Mouse (Mus musculus): Measurements from ENCODE around the gene Opa1. TPM values are rescaled to one million over a fixed set of nuclear protein-coding genes. Genes with fewer than 3 reads are reported as not detected.
A peak's percentile ranks its signal among the peaks of the same experiment; 100 is the strongest.

The Opa1 gene
- polyA plus RNA-seq, 1 experiment: 49.9 TPM

DNA sequence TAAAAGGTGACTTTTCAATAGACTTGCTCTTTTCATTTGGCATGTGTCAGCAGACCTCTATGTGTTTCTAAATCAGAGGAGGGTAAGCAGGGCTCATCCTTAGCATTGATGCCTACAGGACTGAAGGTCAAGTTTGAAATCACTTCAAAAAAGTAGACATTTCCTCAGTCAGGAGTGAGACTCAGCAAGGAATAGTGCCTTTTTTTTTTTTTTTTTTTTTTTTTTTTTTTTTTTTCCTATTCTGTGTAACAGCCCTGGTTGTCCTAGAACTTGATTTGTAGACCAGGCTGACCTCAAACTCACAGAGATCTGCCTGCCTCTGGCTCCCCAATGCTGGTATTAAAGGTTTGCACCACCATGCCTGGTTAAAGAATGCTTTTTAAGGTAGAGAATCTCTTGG, 67.1 kb downstream of the Opa1 start:
- no peak for DNase-seq (ENCODE audit: extremely low spot score in 1 of 2, low spot score in 1 of 2)

- no peak for DNase-seq (ENCODE audit: extremely low spot score in 1 of 2, low spot score in 1 of 2)
These were observed 77.2 kb downstream of the Opa1 start for GRCm38 (mm10) chr16:29656187-29656825.

- peak in 1 of 2 experiments; percentile 44 for DNase-seq (ENCODE audit: extremely low spot score in 1 of 2, low spot score in 1 of 2)
These were observed 77.8 kb downstream of the Opa1 start for GRCm38 (mm10) chr16:29656901-29657300.

- DNase-seq (ENCODE audit: extremely low spot score in 1 of 2, low spot score in 1 of 2): peak in 1 of 2 experiments; percentile 22
These were observed 78.8 kb downstream of the Opa1 start for GRCm38 (mm10) chr16:29657650-29658548.

- no peak for DNase-seq (ENCODE audit: extremely low spot score in 1 of 2, low spot score in 1 of 2)
These were observed 80.1 kb downstream of the Opa1 start for GRCm38 (mm10) chr16:29659101-29659810.

- DNase-seq (ENCODE audit: extremely low spot score in 1 of 2, low spot score in 1 of 2): no peak
These were observed 84.1 kb downstream of the Opa1 start for GRCm38 (mm10) chr16:29663042-29663758.

DNA sequence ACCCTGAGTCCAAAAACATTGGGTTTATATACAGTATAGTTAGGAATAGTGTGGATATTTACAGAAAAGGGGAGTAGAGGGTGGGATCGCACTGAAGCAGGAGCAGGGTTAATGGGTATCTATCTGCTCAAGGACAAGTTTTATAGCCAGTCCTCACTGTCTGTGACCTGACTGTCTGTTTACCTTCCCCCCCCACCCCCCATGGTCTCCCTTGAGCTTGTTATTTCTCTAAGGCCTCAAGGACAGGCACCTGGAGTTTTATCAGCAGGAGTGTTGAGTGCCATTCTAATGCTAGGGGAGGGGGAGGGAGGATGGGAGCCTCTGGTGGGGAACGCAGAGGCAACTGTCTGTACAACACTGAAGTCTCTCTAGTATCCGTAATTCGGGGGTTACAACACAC, 85.3 kb downstream of the Opa1 start:
- no peak for DNase-seq (ENCODE audit: extremely low spot score in 1 of 2, low spot score in 1 of 2)

- DNase-seq (ENCODE audit: extremely low spot score in 1 of 2, low spot score in 1 of 2): no peak
These were observed 88.0 kb downstream of the Opa1 start for GRCm38 (mm10) chr16:29666991-29667701.

- no peak for DNase-seq (ENCODE audit: extremely low spot score in 1 of 2, low spot score in 1 of 2)
These were observed 88.5 kb downstream of the Opa1 start for GRCm38 (mm10) chr16:29667702-29668061.

DNA sequence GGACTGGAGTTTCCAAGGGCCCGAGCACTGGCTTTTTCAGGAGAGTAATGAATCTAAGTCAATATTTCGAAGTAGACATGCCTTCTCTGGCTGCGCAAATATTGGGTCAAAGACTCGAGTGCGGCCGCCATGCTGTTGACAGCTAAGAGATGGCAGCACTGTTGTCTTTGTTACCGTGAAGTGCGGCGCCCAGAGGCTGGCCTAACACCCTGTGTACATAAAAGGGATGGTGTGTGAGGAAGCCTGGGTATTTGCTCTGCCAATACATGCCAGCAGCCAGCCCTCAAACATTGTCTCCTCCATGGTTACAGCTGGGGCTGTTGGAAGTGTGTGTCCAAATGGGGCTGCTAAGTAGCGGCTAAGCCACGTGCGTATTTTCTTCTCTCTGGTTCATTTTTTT, 89.3 kb downstream of the Opa1 start:
- DNase-seq (ENCODE audit: extremely low spot score in 1 of 2, low spot score in 1 of 2): no peak

- DNase-seq (ENCODE audit: extremely low spot score in 1 of 2, low spot score in 1 of 2): no peak
These were observed 91.7 kb downstream of the Opa1 start for GRCm38 (mm10) chr16:29670806-29671205.

GRCm38 (mm10) chr16:29673230-29673629, 94.1 kb downstream of the Opa1 start:
- no peak for DNase-seq (ENCODE audit: extremely low spot score in 1 of 2, low spot score in 1 of 2)

DNA sequence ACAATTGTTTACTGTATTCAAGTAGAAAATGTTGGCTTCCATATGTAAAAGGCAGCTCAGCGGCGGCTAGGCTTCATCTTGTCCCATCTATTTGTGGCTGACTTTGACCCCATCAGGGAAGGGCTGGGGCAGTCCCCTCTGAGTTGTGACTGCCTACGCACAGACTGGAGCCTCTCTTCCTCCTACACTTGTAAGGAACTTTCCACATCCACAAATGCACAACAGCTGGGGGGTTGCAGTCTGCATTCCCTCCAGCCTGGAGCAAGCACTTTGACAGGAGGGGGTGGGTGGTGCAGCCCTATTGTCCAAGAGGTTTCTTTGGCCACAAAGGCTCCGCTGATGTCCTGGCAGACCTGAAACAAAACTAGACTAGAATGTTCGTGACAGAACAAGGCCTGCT, 100.5 kb downstream of the Opa1 start:
- no peak for DNase-seq (ENCODE audit: extremely low spot score in 1 of 2, low spot score in 1 of 2)

DNA sequence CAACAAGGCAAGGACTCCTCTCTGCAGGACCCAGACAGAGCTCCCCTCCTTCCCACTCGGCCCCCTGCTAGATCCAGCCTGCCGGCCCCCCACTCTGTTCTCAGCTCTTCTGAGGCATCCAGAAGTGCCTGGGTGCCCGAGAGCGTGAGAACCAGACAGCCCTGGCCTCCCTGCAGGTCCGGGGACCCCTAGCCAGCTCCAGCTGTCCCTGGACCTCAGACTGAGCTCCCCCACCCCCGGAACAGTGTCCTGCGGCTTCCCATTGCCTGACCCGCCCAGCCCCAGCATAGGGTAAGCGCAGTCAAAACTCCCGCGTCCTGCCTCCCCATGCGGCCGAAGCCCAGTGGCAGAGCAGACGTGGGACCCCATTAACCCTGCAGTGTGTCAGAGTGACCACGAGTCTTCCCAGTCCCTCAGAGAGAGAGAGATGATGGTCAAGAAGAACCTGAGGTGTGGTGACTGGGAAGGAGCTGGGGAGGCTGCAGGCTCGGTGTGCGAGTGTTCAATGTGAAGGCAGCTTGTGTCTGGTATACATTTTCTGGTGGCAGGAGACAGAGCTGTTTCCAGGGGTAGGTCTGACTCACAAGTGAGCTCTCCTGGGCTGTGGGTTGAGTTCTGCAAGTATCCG, 101.5 kb downstream of the Opa1 start:
- DNase-seq (ENCODE audit: extremely low spot score in 1 of 2, low spot score in 1 of 2): no peak

DNA sequence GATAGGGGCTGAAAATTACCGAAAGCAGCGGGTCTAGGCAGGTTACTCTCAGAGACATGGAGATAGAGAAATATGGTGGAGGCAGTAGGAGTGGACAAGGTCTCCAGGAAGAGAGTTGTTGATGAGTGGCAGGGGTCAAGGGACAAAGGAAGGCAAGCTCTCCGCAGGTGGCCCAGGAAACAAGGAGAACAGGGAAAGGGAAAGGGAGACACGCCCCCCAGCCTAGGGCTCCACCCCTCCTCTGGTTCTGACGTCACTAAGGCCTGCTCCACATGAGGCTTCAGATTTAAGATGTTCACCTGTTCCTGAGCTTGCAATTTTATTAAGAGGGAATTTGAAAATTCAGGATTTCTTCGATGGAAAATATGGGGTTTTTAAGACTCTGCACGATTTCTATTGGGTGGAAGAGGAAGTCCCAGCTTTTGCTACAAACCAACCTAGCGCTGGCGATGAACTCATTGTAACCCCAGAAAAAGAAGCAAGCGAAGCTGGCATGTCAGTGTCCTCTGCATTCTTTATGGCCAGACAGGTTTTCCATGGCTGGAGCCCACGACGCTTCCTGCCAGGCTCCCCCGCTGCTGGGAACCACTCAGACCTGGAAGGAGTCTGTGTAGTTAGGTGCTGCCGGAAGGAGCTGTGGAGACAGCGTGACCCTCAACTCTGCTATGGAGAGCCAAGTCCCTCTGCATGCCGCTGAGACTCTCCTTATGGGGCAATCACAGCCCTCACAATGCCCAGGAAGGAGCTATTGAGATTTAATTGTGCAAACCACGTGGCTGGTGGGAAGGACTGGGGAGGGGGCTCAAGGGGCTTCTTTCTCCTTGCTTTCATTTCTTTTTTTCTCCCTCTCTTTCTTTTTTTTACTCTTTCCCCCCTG, 103.7 kb downstream of the Opa1 start:
- DNase-seq (ENCODE audit: extremely low spot score in 1 of 2, low spot score in 1 of 2): no peak

GRCm38 (mm10) chr16:29683563-29683962, 104.4 kb downstream of the Opa1 start:
- no peak for DNase-seq (ENCODE audit: extremely low spot score in 1 of 2, low spot score in 1 of 2)

GRCm38 (mm10) chr16:29684111-29684510, 105.0 kb downstream of the Opa1 start:
- no peak for DNase-seq (ENCODE audit: extremely low spot score in 1 of 2, low spot score in 1 of 2)

- no peak for DNase-seq (ENCODE audit: extremely low spot score in 1 of 2, low spot score in 1 of 2)
These were observed 105.5 kb downstream of the Opa1 start for GRCm38 (mm10) chr16:29684641-29685040.

GRCm38 (mm10) chr16:29686141-29686540, 107.0 kb downstream of the Opa1 start:
- no peak for DNase-seq (ENCODE audit: extremely low spot score in 1 of 2, low spot score in 1 of 2)
